Mouse (Mus musculus): ENCODE measurements at regions not wholly inside any gene's neighbourhood (a gene's known extent, or its start where the extent isn't known, plus 50 kb on each side); places are given as distances from the start of the nearest gene placed in this dataset.

GRCm38 (mm10) chr9:115720841-115721240 is 188.4 kb upstream of the Gadl1 start:
- Histone ChIP-seq H3K4me3 (no peak overlapping the region), H3K27me3 (ENCODE audit: control insufficient read depth, insufficient read depth, insufficient read length) (no peaks in the 10 kb centered on the region), H3ac (ENCODE audit: control insufficient read depth, insufficient read length) (no peak overlapping the region), H3K79me2 (ENCODE audit: control insufficient read depth, insufficient read depth) (no peaks in the 10 kb centered on the region), H3K4me2 (ENCODE audit: low read depth) (no peak overlapping the region), H3K36me3 (ENCODE audit: control insufficient read depth, insufficient read depth) (no peaks in the 10 kb centered on the region)
- TF ChIP-seq TCF12 (IDR thresholded peaks at IDR 0.05; ENCODE audit: insufficient read depth, poor library complexity, severe bottlenecking): no peak
- no peak for TF ChIP-seq CEBPB (IDR thresholded peaks at IDR 0.05; ENCODE audit: insufficient read depth, poor library complexity, severe bottlenecking)
- TF ChIP-seq POLR2AphosphoS2 (IDR thresholded peaks at IDR 0.05; ENCODE audit: insufficient read length, low read depth): no peak
- TF ChIP-seq USF1 (IDR thresholded peaks at IDR 0.05; ENCODE audit: low read depth): no peak
- no peak for TF ChIP-seq REST (IDR thresholded peaks at IDR 0.05; ENCODE audit: insufficient read depth, insufficient read length)

GRCm38 (mm10) chr9:115724063-115724462 is 185.2 kb upstream of the Gadl1 start:
- Histone ChIP-seq H3K36me3 (ENCODE audit: control insufficient read depth, insufficient read depth) (no peaks in the 10 kb centered on the region), H3K27me3 (ENCODE audit: control insufficient read depth, insufficient read depth, insufficient read length) (no peaks in the 10 kb centered on the region), H3K79me2 (ENCODE audit: control insufficient read depth, insufficient read depth) (no peaks in the 10 kb centered on the region), H3ac (ENCODE audit: control insufficient read depth, insufficient read length) (no peak overlapping the region), H3K4me3 (no peak overlapping the region), H3K4me2 (ENCODE audit: low read depth) (no peak overlapping the region)
- TF ChIP-seq POLR2A (IDR thresholded peaks at IDR 0.05; ENCODE audit: insufficient read length, low read depth) (no peak), TCF12 (IDR thresholded peaks at IDR 0.05; ENCODE audit: insufficient read depth, poor library complexity, severe bottlenecking) (no peak), POLR2AphosphoS2 (IDR thresholded peaks at IDR 0.05; ENCODE audit: insufficient read length, low read depth) (no peak), USF1 (IDR thresholded peaks at IDR 0.05; ENCODE audit: low read depth) (no peak), MAX (IDR thresholded peaks at IDR 0.05; ENCODE audit: low read depth) (no peak), MYOD1 (IDR thresholded peaks at IDR 0.05; ENCODE audit: control insufficient read depth in 1 of 3, insufficient read length in 2 of 3, low read depth in 2 of 3) (no peak), MYOG (IDR thresholded peaks at IDR 0.05; ENCODE audit: control insufficient read depth in 1 of 3, insufficient read depth in 1 of 3, insufficient read length in 2 of 3, low read depth in 2 of 3) (no peak), CEBPB (IDR thresholded peaks at IDR 0.05; ENCODE audit: insufficient read depth, poor library complexity, severe bottlenecking) (no peak), E2F4 (IDR thresholded peaks at IDR 0.05; ENCODE audit: insufficient read depth) (no peak), TCF3 (IDR thresholded peaks at IDR 0.05; ENCODE audit: insufficient read length, low read depth) (no peak), SRF (IDR thresholded peaks at IDR 0.05; ENCODE audit: control insufficient read depth, insufficient read length, low read depth) (no peak), REST (IDR thresholded peaks at IDR 0.05; ENCODE audit: insufficient read depth, insufficient read length) (no peak)

GRCm38 (mm10) chr9:115727361-115727760 is 181.9 kb upstream of the Gadl1 start:
- Histone ChIP-seq H3ac (ENCODE audit: control insufficient read depth, insufficient read length) (no peak overlapping the region), H3K4me2 (ENCODE audit: low read depth) (no peak overlapping the region), H3K27me3 (ENCODE audit: control insufficient read depth, insufficient read depth, insufficient read length) (no peaks in the 10 kb centered on the region), H3K79me2 (ENCODE audit: control insufficient read depth, insufficient read depth) (no peaks in the 10 kb centered on the region), H3K4me3 (no peak overlapping the region), H3K36me3 (ENCODE audit: control insufficient read depth, insufficient read depth) (no peaks in the 10 kb centered on the region)
- TF ChIP-seq USF1 (IDR thresholded peaks at IDR 0.05; ENCODE audit: low read depth): no peak

- no peak for TF ChIP-seq TCF12 (IDR thresholded peaks at IDR 0.05; ENCODE audit: insufficient read depth, poor library complexity, severe bottlenecking)
- no peak for TF ChIP-seq REST (IDR thresholded peaks at IDR 0.05; ENCODE audit: insufficient read depth, insufficient read length)
- no peak for TF ChIP-seq POLR2A (IDR thresholded peaks at IDR 0.05; ENCODE audit: insufficient read length, low read depth)
- no peak for TF ChIP-seq MAX (IDR thresholded peaks at IDR 0.05; ENCODE audit: low read depth)
- TF ChIP-seq CEBPB (IDR thresholded peaks at IDR 0.05; ENCODE audit: insufficient read depth, poor library complexity, severe bottlenecking): no peak
- no peak for TF ChIP-seq SRF (IDR thresholded peaks at IDR 0.05; ENCODE audit: control insufficient read depth, insufficient read length, low read depth)
- TF ChIP-seq MYOG (IDR thresholded peaks at IDR 0.05; ENCODE audit: control insufficient read depth in 1 of 3, insufficient read depth in 1 of 3, insufficient read length in 2 of 3, low read depth in 2 of 3): no peak
- TF ChIP-seq E2F4 (IDR thresholded peaks at IDR 0.05; ENCODE audit: insufficient read depth): no peak
- TF ChIP-seq MYOD1 (IDR thresholded peaks at IDR 0.05; ENCODE audit: control insufficient read depth in 1 of 3, insufficient read length in 2 of 3, low read depth in 2 of 3): no peak
- no peak for TF ChIP-seq POLR2AphosphoS2 (IDR thresholded peaks at IDR 0.05; ENCODE audit: insufficient read length, low read depth)
- TF ChIP-seq USF1 (IDR thresholded peaks at IDR 0.05; ENCODE audit: low read depth): no peak
- no peak for TF ChIP-seq TCF3 (IDR thresholded peaks at IDR 0.05; ENCODE audit: insufficient read length, low read depth)
- Histone ChIP-seq H3K4me3 (no peak overlapping the region), H3K27me3 (ENCODE audit: control insufficient read depth, insufficient read depth, insufficient read length) (no peaks in the 10 kb centered on the region), H3K79me2 (ENCODE audit: control insufficient read depth, insufficient read depth) (no peaks in the 10 kb centered on the region), H3K4me2 (ENCODE audit: low read depth) (no peak overlapping the region), H3ac (ENCODE audit: control insufficient read depth, insufficient read length) (no peak overlapping the region), H3K36me3 (ENCODE audit: control insufficient read depth, insufficient read depth) (no peaks in the 10 kb centered on the region)
These were observed 177.7 kb upstream of the Gadl1 start for GRCm38 (mm10) chr9:115731557-115731956.

GRCm38 (mm10) chr9:115733104-115733503 is 176.2 kb upstream of the Gadl1 start:
- Histone ChIP-seq H3K27me3 (ENCODE audit: control insufficient read depth, insufficient read depth, insufficient read length) (no peaks in the 10 kb centered on the region), H3K79me2 (ENCODE audit: control insufficient read depth, insufficient read depth) (no peaks in the 10 kb centered on the region), H3K4me3 (no peak overlapping the region), H3K36me3 (ENCODE audit: control insufficient read depth, insufficient read depth) (no peaks in the 10 kb centered on the region), H3ac (ENCODE audit: control insufficient read depth, insufficient read length) (no peak overlapping the region), H3K4me2 (ENCODE audit: low read depth) (no peak overlapping the region)
- no peak for TF ChIP-seq USF1 (IDR thresholded peaks at IDR 0.05; ENCODE audit: low read depth)
- TF ChIP-seq REST (IDR thresholded peaks at IDR 0.05; ENCODE audit: insufficient read depth, insufficient read length): no peak
- TF ChIP-seq SRF (IDR thresholded peaks at IDR 0.05; ENCODE audit: control insufficient read depth, insufficient read length, low read depth): no peak
- no peak for TF ChIP-seq CEBPB (IDR thresholded peaks at IDR 0.05; ENCODE audit: insufficient read depth, poor library complexity, severe bottlenecking)
- TF ChIP-seq MYOG (IDR thresholded peaks at IDR 0.05; ENCODE audit: control insufficient read depth in 1 of 3, insufficient read depth in 1 of 3, insufficient read length in 2 of 3, low read depth in 2 of 3): no peak
- TF ChIP-seq TCF12 (IDR thresholded peaks at IDR 0.05; ENCODE audit: insufficient read depth, poor library complexity, severe bottlenecking): no peak
- no peak for TF ChIP-seq E2F4 (IDR thresholded peaks at IDR 0.05; ENCODE audit: insufficient read depth)
- no peak for TF ChIP-seq TCF3 (IDR thresholded peaks at IDR 0.05; ENCODE audit: insufficient read length, low read depth)
- TF ChIP-seq POLR2A (IDR thresholded peaks at IDR 0.05; ENCODE audit: insufficient read length, low read depth): no peak
- no peak for TF ChIP-seq MAX (IDR thresholded peaks at IDR 0.05; ENCODE audit: low read depth)
- TF ChIP-seq POLR2AphosphoS2 (IDR thresholded peaks at IDR 0.05; ENCODE audit: insufficient read length, low read depth): no peak

Measured in myocyte (in vitro differentiated cells).